ENCODE assay signal across 8 mouse cellular contexts in the genomic region with DNA sequence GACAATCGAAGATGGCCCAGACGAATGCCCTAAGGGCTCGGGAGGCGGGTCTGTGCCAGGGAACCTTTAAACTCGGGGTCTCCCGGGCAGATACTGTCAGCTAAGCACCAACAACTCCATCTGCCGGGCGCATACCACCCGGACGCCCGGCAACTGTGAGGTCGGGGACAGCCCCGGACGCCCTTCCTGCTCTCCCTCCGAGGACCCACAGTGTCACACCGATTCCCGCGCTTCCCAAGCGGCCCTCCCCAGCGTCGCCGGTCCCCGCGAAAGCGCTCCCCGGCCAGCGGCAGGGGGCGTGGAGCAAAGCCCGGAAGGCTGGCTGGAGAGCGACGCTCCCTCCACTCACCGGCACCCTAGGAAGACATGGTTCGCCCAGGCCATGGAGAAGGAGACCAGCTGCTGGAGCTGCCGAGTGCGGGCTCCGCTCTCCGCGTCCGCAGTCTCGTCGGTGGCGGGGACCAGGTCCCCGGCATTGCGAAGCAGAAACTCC. TPM values are rescaled to one million over a fixed set of nuclear protein-coding genes. Genes with fewer than 3 reads are reported as not detected.
DNase-seq lines count a peak whose midpoint lies in the region; ATAC-seq lines count a peak whose summit lies in the region.

No protein-coding gene starts in this region.

- peak; percentile 3 to 15 for DNase-seq in gastrocnemius, adult 8-10 months (ENCODE audit: low spot score in 2 of 2)
- no peak for DNase-seq in gastrocnemius, postnatal 10 days
- DNase-seq in CD8-positive naive resting alpha-beta T cell, adult 2 months (ENCODE audit: low read depth in 2 of 2, low spot score in 2 of 2) = peak; percentile 21 to 31
- DNase-seq in embryo, embryonic 11 days = peak; percentile 70
- peak; percentile 26 for DNase-seq in hindbrain, embryonic 14.5 days (ENCODE audit: low spot score)
- DNase-seq in left cerebral cortex, postnatal 25 days (ENCODE audit: low spot score in 2 of 2) = no peak

- under 1% methylated on average over 39 of the region's 44 CpGs for WGBS in hindbrain, embryonic 14.5 days
- under 1% methylated on average over 44 of the region's 44 CpGs for WGBS in liver, embryonic 15.5 days (ENCODE audit: insufficient replicate concordance)
- under 1% methylated on average over 44 of the region's 44 CpGs for WGBS in neural tube, embryonic 13.5 days

- H3K9me3 ChIP-seq in hindbrain, embryonic 14.5 days (ENCODE audit: control insufficient read depth, low read length) = no peaks in the 10 kb centered on the region
- no peaks in the 10 kb centered on the region for H3K9me3 ChIP-seq in liver, embryonic 15.5 days (replicated peaks)
- H3K9me3 ChIP-seq in neural tube, embryonic 13.5 days = no peaks in the 10 kb centered on the region

- peak overlapping the region; percentile 80 for H3K9ac ChIP-seq in hindbrain, embryonic 14.5 days
- H3K9ac ChIP-seq in liver, embryonic 15.5 days = peak overlapping the region; percentile 76
- H3K9ac ChIP-seq in neural tube, embryonic 13.5 days = peak overlapping the region; percentile 91

- peak overlapping the region; percentile 84 for H3K4me3 ChIP-seq in hindbrain, embryonic 14.5 days (replicated peaks; ENCODE audit: low read length)
- peak overlapping the region; percentile 76 for H3K4me3 ChIP-seq in liver, embryonic 15.5 days (replicated peaks)
- peak overlapping the region; percentile 100 for H3K4me3 ChIP-seq in neural tube, embryonic 13.5 days

- H3K36me3 ChIP-seq in hindbrain, embryonic 14.5 days (replicated peaks; ENCODE audit: control insufficient read depth, insufficient read depth) = peaks cover 23% of the 10 kb centered on the region
- H3K36me3 ChIP-seq in liver, embryonic 15.5 days (replicated peaks) = peaks cover 24% of the 10 kb centered on the region
- H3K36me3 ChIP-seq in neural tube, embryonic 13.5 days = peaks cover 24% of the 10 kb centered on the region

- peak overlapping the region; percentile 94 for H3K27ac ChIP-seq in hindbrain, embryonic 14.5 days
- H3K27ac ChIP-seq in liver, embryonic 15.5 days (replicated peaks) = peak overlapping the region; percentile 96
- peak overlapping the region; percentile 97 for H3K27ac ChIP-seq in neural tube, embryonic 13.5 days (replicated peaks)

- peaks cover 15% of the 10 kb centered on the region for H3K4me1 ChIP-seq in hindbrain, embryonic 14.5 days (replicated peaks; ENCODE audit: control insufficient read depth, insufficient read depth, low read length)
- peaks cover 19% of the 10 kb centered on the region for H3K4me1 ChIP-seq in liver, embryonic 15.5 days (replicated peaks)
- peaks cover 35% of the 10 kb centered on the region for H3K4me1 ChIP-seq in neural tube, embryonic 13.5 days (replicated peaks)

- intact Hi-C loops in left cerebral cortex, postnatal 25 days (cut with DNase I) = no loop called here

- H3K27me3 ChIP-seq in hindbrain, embryonic 14.5 days (ENCODE audit: control insufficient read depth, insufficient read depth, low read length) = no peaks in the 10 kb centered on the region
- no peaks in the 10 kb centered on the region for H3K27me3 ChIP-seq in liver, embryonic 15.5 days
- no peaks in the 10 kb centered on the region for H3K27me3 ChIP-seq in neural tube, embryonic 13.5 days

- H3K4me2 ChIP-seq in hindbrain, embryonic 14.5 days (replicated peaks) = peak overlapping the region; percentile 81
- peak overlapping the region; percentile 83 for H3K4me2 ChIP-seq in liver, embryonic 15.5 days
- H3K4me2 ChIP-seq in neural tube, embryonic 13.5 days = peak overlapping the region; percentile 84

- ATAC-seq in hindbrain, embryonic 14.5 days (ENCODE audit: low FRiP score) = peak; percentile 63
- peak; percentile 22 for ATAC-seq in liver, embryonic 15.5 days (ENCODE audit: insufficient read depth)
- ATAC-seq in neural tube, embryonic 13.5 days (ENCODE audit: low read depth) = peak; percentile 57

RNA-seq across cellular contexts. Expression of gene Cdkn2aip, which starts 0.5 kb away (rescaled TPM):
- 1 to 10 TPM; 5.0 to 5.9 (median 5.1) TPM for total RNA-seq in gastrocnemius, adult 8-10 months (2022)
- total RNA-seq in gastrocnemius, postnatal 10 days (2021) = 1 to 10 TPM; 5.5 to 6.7 TPM
- polyA plus RNA-seq in hindbrain, embryonic 14.5 days (2014; fragmentation: Nextera tagmentation; extraction: Ambion mirVana) = 32.0 and 34.6 TPM in 2 replicates
- polyA plus RNA-seq in liver, embryonic 15.5 days (2015; fragmentation: Nextera tagmentation; extraction: Ambion mirVana) = 12.8 and 13.4 TPM in 2 replicates
- 37.2 and 42.3 TPM in 2 replicates for polyA plus RNA-seq in neural tube, embryonic 13.5 days (2015; fragmentation: Nextera tagmentation; extraction: Ambion mirVana)
- total RNA-seq in left cerebral cortex, postnatal 25 days (2021) = 10 to 100 TPM; 16.8 to 17.4 TPM

RNA-seq across cellular contexts. Expression of gene Ing2, which starts 37.9 kb away (rescaled TPM):
- 10 to 100 TPM; 13.8 to 19.0 (median 17.7) TPM for total RNA-seq in gastrocnemius, adult 8-10 months (2022)
- total RNA-seq in gastrocnemius, postnatal 10 days (2021) = 10 to 100 TPM; 28.9 to 31.6 TPM
- polyA plus RNA-seq in hindbrain, embryonic 14.5 days (2014; fragmentation: Nextera tagmentation; extraction: Ambion mirVana) = 8.0 and 8.3 TPM in 2 replicates
- 6.3 and 7.1 TPM in 2 replicates for polyA plus RNA-seq in liver, embryonic 15.5 days (2015; fragmentation: Nextera tagmentation; extraction: Ambion mirVana)
- 7.9 and 8.5 TPM in 2 replicates for polyA plus RNA-seq in neural tube, embryonic 13.5 days (2015; fragmentation: Nextera tagmentation; extraction: Ambion mirVana)
- total RNA-seq in left cerebral cortex, postnatal 25 days (2021) = 10 to 100 TPM; 48.9 to 52.6 TPM

Comparison
In these comparisons a context has a peak if more than half of its experiments do, and no peak if none do; other contexts are left out.
1. DNase-seq: peak in gastrocnemius, adult 8-10 months (2 of 2), CD8-positive naive resting alpha-beta T cell, adult 2 months (2 of 2), embryo, embryonic 11 days (single experiment) and hindbrain, embryonic 14.5 days (single experiment); none in gastrocnemius, postnatal 10 days (single experiment) and left cerebral cortex, postnatal 25 days (0 of 2).
2. Peak in every context shown above with its lines, with median percentiles within 50 percentile points of each other: ATAC-seq, H3K27ac ChIP-seq, H3K4me2 ChIP-seq, H3K4me3 ChIP-seq and H3K9ac ChIP-seq.